Mouse (Mus musculus) brown adipose tissue, adult 24 weeks (tissue): Measurements from ENCODE around the gene Tmem235. TPM values are rescaled to one million over a fixed set of nuclear protein-coding genes. Genes with fewer than 3 reads are reported as not detected.

Experiments used
- H3K27ac ChIP-seq: fragments of 200-500 bp; replicated peaks from 2 replicates; pipeline ENCODE4 v1.5.1; 2012; ENCODE audit warnings: low read depth, mild to moderate bottlenecking, low read length
- H3K4me1 ChIP-seq: fragments of 200-500 bp; 2 replicates; pipeline ENCODE4 v1.6.1; 2012; ENCODE audit warnings: low read length, mixed read lengths; ENCODE audit not compliant: control insufficient read depth, insufficient read depth, insufficient read length
- H3K4me3 ChIP-seq: fragments of 200-500 bp; 2 replicates; pipeline ENCODE4 v1.5.1; 2012; ENCODE audit warnings: low read depth, mild to moderate bottlenecking, low read length, moderate library complexity; ENCODE audit not compliant: insufficient read depth
- polyA plus RNA-seq: library from polyadenylated mRNA; stranded (reverse); fragments of >200 nt; gene quantifications from 2 replicates; pipeline ENCODE4 v1.2.4, GENCODE M21; 2012; ENCODE audit not compliant: missing spikeins, insufficient read depth, insufficient read length

The Tmem235 gene
- polyA plus RNA-seq, 1 experiment: not detected

DNA sequence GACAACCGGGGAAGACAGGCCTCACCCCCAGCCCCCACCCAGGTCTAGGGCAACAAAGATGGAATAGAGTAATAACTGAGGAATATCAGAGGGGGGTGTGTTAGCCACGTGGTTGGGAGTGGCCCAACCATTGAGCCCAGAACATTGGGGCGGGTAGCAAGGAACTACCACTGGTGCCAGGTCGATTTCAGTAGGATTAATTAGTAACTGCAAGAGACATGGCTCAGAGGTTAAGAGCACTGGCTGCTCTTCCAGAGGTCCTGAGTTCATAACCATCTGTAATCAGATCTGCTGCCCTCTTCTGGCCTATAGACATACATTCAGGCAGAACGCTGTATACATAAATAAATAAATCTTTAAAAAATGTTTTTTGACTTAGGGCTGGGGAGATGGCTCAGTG is 13.9 kb upstream of the Tmem235 start:
- H3K27ac ChIP-seq: no peak overlapping the region
- H3K4me3 ChIP-seq: no peak overlapping the region
- no peaks in the 10 kb centered on the region; the same call in 1 of the 2 replicates for H3K4me1 ChIP-seq

DNA sequence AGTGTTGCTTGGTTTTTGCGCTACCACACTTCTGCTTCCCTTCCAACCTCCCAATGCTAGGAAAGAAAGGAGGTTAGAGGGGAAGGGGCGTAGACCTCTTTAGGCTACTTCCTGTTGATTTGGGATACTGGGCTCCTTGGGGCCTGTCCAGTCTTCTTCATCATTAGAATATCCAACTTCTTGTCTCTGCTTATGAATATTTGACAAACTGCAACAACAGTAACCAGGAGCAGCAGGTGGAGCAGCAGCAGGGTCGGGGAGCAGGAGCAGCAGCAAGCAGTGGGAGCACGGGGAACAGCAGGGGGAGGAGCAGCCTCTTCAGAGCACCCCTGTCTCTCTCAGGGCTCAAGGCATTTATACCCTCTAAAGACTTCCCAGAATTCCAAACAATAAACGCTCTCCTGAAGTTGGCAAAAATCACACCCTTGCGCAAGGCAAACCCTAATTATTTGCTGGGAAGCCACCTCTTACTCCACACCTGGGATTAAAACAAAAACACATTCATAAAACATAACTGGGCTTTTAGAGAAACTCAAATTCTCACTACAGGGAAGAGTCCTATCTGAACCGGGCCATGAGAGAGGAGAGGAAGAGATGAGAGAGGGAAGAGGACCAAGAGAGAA is 12.8 kb upstream of the Tmem235 start:
- Histone ChIP-seq H3K27ac (peak overlapping the region; percentile 71), H3K4me1 (no peaks in the 10 kb centered on the region; the same call in 1 of the 2 replicates), H3K4me3 (peak overlapping the region; percentile 92)

DNA sequence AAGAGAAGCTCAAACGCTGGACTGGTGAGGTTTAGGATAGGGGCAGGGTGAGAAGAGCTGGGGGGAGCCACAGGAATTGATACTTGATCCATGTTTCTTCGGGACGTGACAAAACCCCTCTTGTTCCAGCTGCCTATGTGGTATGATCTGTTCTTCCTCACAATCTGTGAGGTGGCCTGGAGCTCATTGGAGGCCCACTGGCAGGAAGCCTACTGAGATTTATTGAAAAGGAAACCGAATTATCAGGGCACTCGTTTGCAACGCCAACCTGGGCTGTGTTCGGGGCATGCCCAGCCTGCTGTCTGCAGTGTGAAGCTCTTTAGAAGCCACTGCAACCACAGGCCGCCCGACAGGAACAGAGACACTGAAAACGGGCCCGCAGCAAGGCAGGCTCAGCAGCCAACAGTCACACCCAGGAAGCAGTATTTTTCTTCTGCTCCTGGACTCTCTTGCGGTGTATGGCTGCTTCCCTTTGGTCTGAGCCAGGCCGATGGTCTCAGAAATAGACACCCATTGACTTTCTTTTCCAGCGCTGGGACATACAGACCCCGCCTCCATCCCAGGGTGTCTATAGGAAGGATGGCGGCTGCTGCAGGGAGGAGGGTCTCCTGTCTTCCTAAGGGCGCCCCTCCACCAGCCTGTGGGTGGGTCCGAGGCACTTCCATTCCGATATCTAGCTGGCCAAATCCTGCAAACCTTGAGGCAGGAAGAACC is 12.1 kb upstream of the Tmem235 start:
- no peaks in the 10 kb centered on the region; the same call in 1 of the 2 replicates for H3K4me1 ChIP-seq
- H3K27ac ChIP-seq: peak overlapping the region; percentile 71
- H3K4me3 ChIP-seq: peak overlapping the region; percentile 92

DNA sequence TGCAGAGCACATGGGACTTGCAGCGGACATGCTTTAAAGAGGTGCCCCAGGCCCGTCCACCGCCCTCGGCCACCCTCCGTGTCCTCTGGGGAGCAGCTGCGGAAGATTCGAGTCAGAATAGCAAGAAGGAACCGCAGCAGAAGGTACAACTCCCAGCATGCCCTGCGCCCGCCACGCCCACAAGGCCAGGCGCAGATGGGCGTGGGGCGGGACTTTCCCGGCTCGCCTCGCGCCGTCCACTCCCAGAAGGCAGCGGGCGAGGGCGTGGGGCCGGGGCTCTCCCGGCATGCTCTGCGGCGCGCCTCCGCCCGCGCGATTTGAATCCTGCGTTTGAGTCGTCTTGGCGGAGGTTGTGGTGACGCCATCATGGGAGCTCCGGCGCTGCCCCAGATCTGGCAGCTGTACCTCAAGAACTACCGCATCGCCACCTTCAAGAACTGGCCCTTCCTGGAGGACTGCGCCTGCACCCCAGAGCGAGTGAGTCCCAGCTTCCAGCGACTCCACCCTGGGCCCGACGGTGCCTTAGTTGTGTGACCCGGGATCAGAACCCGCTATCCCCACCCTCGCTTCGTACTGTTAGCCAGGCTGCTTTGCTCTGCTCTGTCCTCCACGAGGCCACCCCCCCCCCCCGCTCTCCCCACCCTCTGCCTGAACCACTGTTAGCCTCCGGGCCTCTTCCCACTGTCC is 11.4 kb upstream of the Tmem235 start, which contains the start of gene Birc5:
Birc5 (plus strand) TSS at position 267 of the 687 bp plus-strand sequence.
- H3K4me1 ChIP-seq: no peaks in the 10 kb centered on the region; the same call in 1 of the 2 replicates
- H3K4me3 ChIP-seq: peak within 1 kb of the TSS; percentile 92
- H3K27ac ChIP-seq: peak within 1 kb of the TSS; percentile 71

DNA sequence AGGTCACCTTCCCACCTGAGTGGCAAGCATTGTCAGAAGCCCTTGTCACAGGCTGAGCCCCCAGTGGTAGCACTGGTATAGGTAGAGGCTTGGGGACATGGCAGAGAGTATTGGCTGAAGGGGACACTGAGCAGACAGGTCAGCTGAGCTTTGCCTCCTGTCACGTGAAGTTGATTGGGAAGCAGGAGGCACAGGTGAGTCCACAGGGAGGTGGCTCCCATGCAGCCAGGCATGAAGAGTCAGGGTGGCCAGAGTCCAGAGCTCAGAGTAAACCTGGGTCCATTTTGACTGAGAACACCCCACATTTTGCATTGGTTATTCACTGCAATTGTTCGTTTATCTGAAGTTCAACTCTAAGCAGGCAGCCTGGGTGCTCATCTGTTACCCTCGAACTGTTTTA is 7.7 kb upstream of the Tmem235 start:
- H3K4me3 ChIP-seq: no peak overlapping the region
- no peak overlapping the region for H3K27ac ChIP-seq
- no peaks in the 10 kb centered on the region for H3K4me1 ChIP-seq

DNA sequence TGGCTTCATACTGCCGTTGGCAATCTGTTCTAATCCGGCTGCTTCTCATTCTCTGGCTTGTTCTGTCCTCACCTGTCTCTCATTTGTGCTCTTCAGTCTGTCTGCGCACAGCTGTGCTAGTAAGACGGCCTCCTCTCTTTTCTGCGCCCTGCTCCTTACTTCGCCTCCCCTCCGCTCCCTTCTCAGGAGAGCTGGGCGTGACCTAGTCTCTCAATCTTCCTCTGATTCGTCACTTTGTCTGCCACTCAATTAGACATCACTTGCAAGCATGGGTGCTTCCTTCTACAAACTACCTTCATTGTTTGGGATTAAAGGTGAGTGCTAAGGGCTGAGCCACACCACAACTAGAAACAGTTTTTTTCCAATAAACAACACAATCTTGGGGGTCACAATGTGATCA is 6.3 kb upstream of the Tmem235 start:
- Histone ChIP-seq H3K27ac (no peak overlapping the region), H3K4me1 (no peaks in the 10 kb centered on the region), H3K4me3 (no peak overlapping the region)

DNA sequence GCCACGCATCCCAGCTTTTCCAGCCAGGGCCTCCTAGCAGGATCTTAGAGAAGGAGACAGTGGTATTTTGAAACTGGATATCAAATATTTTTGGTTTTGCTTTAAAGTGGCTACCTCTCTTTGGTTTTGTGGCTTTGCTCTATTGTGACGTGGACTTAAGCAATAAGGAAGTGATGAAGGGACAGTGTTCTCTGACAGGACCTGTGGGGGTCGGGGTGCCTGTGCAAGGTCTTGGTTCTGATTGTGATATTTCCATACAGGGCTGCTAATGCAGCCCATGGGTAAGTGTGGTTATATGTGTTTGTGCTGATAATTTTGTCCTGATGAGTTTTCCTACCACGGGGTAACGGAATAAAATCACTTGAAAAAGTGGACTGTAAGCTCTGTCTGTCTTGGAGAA is 5.2 kb upstream of the Tmem235 start:
- Histone ChIP-seq H3K4me3 (no peak overlapping the region), H3K27ac (no peak overlapping the region), H3K4me1 (no peaks in the 10 kb centered on the region)

DNA sequence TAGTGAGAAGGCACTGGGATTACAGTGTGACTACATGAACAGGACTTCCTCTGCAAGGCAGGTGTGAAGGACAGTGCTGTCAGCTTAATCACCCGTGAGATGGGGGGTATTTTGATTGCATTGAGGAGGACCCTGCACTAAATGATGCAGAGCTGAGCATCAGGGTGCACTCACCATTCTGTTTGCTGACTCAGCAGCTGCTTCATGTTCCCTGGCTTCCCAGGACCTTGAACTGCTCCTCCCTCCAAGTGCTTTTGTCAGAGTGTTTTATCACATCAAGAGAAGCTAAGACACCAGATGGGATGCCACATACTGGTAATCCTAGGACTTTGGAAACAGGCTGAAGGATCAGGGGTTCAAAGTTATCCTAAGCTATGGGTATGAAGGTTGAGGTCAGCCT is 4.6 kb upstream of the Tmem235 start:
- Histone ChIP-seq H3K27ac (no peak overlapping the region), H3K4me3 (no peak overlapping the region), H3K4me1 (no peaks in the 10 kb centered on the region)

DNA sequence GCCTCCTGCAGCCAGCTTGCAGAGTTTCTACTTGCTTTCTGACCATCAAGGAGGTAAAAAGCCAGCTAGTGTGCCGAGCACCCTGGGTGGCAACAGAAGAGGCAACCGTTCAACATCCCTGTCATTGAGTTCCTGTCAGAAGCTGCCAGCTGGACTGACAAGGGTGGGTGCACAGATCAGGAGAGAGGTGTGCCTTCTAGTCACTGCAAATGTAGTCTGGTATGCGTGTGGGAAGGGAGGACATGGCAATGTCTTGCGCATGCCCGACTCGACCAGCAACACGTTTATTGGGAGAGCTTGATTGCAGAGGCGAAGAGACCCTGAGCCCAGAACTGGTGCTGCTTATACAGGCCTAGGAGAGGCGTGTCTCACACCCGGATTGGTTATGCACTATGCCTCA is 3.1 kb upstream of the Tmem235 start:
- H3K4me3 ChIP-seq: no peak overlapping the region
- H3K27ac ChIP-seq: no peak overlapping the region
- no peaks in the 10 kb centered on the region for H3K4me1 ChIP-seq

DNA sequence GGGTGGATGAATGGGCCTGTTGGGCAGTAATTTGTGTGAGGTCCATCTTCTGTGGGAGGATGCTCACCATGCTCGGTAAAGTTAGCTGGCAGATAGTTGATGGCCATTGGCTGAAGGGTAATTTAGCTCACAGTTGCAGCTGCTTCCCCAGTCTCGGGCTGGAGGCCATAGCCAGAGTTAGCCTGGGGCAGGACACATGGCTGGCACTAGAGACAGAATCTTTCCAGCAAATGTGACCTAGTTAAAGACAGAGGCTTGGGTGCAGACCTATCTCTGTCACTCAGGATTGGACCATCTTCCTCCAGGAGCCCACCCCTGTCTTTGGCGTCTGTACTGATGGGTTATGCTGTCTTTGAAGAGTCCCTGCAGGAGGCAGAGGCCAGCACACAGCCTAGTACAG is 2.2 kb upstream of the Tmem235 start:
- Histone ChIP-seq H3K4me1 (no peaks in the 10 kb centered on the region), H3K27ac (no peak overlapping the region)

DNA sequence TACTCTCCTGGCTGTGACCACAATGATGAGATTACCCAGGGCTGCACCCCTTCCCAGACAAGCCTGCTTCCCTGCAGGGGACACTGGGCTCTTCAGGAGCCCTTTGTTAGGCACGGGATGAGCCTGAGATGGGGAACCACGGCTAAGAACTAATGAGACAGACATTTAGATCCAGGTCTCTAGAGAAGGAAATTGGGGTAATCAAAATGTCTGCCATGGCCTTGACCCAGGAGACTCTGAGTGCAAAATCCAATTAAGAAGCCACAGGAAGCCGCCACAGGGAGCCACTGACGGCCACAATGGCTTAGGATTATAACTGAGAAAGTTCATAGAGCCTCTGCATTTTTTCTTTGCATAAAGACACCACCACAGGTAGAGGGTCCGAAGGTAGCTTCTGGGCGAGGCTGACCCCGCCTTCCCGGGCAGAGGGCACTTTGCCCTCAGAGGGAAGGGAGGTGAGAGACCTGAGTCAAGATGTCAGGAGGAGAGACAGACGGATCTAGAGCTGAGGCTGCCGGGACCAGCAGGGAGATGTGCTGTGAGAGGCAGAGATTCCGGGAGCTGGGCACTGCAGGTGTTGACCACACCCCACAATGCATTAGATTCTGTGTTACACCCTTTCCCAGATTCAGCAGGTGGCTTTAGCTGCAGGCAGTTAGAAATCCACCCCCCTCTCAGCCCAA is 2.8 kb downstream of the Tmem235 start:
- H3K27ac ChIP-seq: no peak overlapping the region
- H3K4me1 ChIP-seq: no peaks in the 10 kb centered on the region
- H3K4me3 ChIP-seq: no peak overlapping the region

More for the DNA sequence above, 2.2 kb upstream of the Tmem235 start:
- H3K4me3 ChIP-seq: no peak overlapping the region

DNA sequence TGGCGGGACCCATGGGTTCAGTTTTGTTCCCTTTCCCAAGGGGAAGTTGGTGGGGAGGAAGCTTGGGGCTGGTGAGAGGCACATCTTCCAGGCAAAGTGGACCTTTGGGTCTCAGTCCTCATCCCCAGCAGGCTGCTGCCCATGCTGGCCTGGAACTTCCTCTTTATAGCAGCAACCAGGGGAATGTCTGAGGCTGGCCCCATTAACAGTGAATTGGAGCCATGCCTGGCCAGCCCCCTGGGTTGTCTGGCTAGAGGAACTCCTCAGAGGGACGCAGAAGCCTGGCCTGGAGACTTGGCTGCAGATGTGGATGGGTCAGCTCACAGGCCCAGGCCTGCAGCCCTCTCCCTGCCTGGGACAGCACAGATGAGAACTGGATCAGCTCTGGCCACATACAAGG is 4.3 kb downstream of the Tmem235 start:
- Histone ChIP-seq H3K4me1 (no peaks in the 10 kb centered on the region), H3K27ac (no peak overlapping the region), H3K4me3 (no peak overlapping the region)

DNA sequence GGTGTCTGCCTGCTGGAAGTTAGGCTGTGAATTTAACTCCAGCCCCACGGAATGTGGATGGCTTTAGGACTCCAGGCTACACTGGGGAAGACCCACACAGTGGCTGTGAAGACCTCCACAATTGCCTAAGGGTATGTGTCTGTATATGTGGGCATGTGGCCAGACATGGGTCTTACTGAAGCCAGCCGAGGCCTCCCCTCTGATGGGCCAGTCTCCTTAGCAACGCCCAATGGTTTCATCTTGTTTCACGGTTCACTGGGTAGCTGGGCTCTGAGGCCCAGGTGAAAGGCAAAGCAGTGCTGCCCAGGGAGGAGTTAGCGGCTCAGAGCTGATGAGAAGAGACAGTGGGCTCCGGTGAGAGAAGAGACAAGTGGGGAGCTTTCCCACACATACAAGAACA is 5.4 kb downstream of the Tmem235 start:
- no peaks in the 10 kb centered on the region for H3K4me1 ChIP-seq
- H3K4me3 ChIP-seq: no peak overlapping the region
- no peak overlapping the region for H3K27ac ChIP-seq

DNA sequence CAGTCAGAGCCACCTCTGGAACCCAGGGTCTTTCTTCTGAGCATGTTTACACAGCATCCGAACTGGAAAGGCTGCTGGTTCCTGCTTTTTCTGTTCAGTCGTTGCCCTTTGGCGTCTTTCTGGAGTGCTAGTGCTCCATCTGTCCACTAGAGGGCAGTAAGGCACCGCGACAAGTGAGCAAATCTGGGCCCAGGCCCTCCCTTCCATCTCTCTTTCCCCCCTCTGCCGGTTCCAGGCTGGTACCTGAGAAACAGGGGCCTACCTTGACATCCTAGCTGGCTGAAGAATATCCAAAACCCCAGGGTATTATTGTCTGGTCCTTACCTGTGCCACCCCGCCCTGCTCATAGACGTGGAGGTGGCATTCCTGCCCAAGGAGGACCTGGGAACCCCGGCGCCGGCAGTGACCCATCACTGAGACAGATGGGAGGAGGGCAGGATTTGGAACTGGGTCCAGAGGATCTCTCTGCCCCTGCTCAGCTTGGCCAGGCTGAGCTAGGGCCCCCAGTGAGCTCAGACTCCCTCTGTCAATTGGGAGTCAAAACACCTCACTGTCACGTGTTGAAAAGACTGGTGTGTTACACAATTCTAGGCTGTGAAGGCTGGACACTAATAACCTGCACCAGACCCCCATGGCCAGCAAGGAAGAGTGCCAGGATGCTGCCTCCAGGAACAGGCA is 10.3 kb downstream of the Tmem235 start:
- Histone ChIP-seq H3K4me1 (no peaks in the 10 kb centered on the region), H3K4me3 (no peak overlapping the region), H3K27ac (no peak overlapping the region)

DNA sequence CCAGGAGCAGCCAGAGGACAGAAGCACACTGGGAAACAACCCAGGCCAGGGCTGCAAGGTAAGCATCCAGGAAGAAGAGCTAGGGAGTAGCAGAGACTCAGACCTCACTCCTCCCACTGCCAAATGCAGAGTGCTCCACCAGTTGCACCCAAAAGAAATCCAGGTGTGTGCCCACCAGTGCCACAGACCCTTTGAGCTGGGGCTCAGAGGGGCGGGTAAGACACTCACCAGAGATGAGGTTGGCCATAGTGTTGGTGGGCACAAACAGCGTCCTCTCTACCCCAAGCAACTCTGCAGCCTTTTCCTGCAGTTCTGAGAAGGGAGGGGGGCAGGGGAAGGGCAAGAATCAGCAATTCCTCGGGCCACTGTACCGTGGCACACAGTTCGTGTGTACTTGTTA is 10.8 kb downstream of the Tmem235 start:
- Histone ChIP-seq H3K4me3 (no peak overlapping the region), H3K4me1 (no peaks in the 10 kb centered on the region), H3K27ac (no peak overlapping the region)
